Mouse (Mus musculus): ENCODE results near the gene Ifnlr1. TPM values are rescaled to one million over a fixed set of nuclear protein-coding genes. Genes with fewer than 3 reads are reported as not detected.

Gene Ifnlr1
- polyA plus RNA-seq, 2 experiments: 1.1 to 3.1 TPM

DNA sequence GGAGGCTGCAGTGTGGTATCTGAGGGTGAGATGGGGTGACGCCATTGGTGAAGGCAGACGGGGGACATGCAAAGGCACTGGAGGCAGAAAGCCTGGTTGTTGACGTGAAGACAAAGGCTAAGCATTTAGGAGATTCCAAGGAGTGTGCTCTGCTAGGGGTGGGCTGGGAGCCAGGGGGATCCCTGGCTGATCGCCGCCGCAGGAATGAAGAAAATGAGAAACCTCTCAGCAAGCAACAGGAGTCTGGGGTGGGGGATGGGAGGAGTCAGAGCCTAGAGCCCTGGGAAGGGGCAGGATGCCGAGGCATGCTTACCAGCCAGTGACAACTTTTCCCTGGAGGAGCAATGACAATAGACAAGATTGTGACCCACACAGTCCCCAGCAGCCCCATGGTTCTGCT lies 30.6 kb upstream of the Ifnlr1 start:
- Histone ChIP-seq H3K4me2 (replicated peaks; ENCODE audit: low read depth, low read length, severe bottlenecking) (peak overlapping the region; percentile 13; the same call in 1 of the 2 replicates), H3K27me3 (ENCODE audit: control insufficient read depth, insufficient read depth, low read length) (no peaks in the 10 kb centered on the region), H3K4me3 (replicated peaks; ENCODE audit: low read length) (no peak overlapping the region), H3K36me3 (ENCODE audit: control insufficient read depth, insufficient read depth, low read length) (no peaks in the 10 kb centered on the region), H3K9me3 (ENCODE audit: control insufficient read depth, low read length) (no peaks in the 10 kb centered on the region), H3K9ac (ENCODE audit: low read depth, low read length, severe bottlenecking) (no peak overlapping the region), H3K4me1 (ENCODE audit: control insufficient read depth, insufficient read depth, low read length) (peaks cover 49% of the 10 kb centered on the region), H3K27ac (replicated peaks; ENCODE audit: low read depth, low read length) (no peak overlapping the region)
- ATAC-seq (ENCODE audit: low FRiP score, low read depth): 0 out of 2 replicates have a peak, but pooled peaks have one; percentile 36
- WGBS: 19% methylated on average over 7 of the region's 7 CpGs
- peak; percentile 69 for DNase-seq (ENCODE audit: low spot score)
- no peak for TF ChIP-seq POLR2A (IDR thresholded peaks at IDR 0.05; ENCODE audit: borderline replicate concordance, extremely low read depth, insufficient read depth, insufficient read length)

GRCm38 (mm10) chr4:135656094-135656589 lies 29.9 kb upstream of the Ifnlr1 start:
- no peak overlapping the region for H3K9ac ChIP-seq (ENCODE audit: low read depth, low read length, severe bottlenecking)
- 23% methylated on average over 10 of the region's 10 CpGs for WGBS
- TF ChIP-seq POLR2A (IDR thresholded peaks at IDR 0.05; ENCODE audit: borderline replicate concordance, extremely low read depth, insufficient read depth, insufficient read length): no peak
- H3K4me2 ChIP-seq (replicated peaks; ENCODE audit: low read depth, low read length, severe bottlenecking): peak overlapping the region; percentile 13; the same call in 1 of the 2 replicates
- no peaks in the 10 kb centered on the region for H3K36me3 ChIP-seq (ENCODE audit: control insufficient read depth, insufficient read depth, low read length)
- peak; percentile 26 for DNase-seq (ENCODE audit: low spot score)
- no peak; the same call in 1 of the 2 replicates for ATAC-seq (ENCODE audit: low FRiP score, low read depth)
- H3K27me3 ChIP-seq (ENCODE audit: control insufficient read depth, insufficient read depth, low read length): no peaks in the 10 kb centered on the region
- H3K4me3 ChIP-seq (replicated peaks; ENCODE audit: low read length): no peak overlapping the region
- H3K27ac ChIP-seq (replicated peaks; ENCODE audit: low read depth, low read length): no peak overlapping the region
- peaks cover 51% of the 10 kb centered on the region for H3K4me1 ChIP-seq (ENCODE audit: control insufficient read depth, insufficient read depth, low read length)
- no peaks in the 10 kb centered on the region for H3K9me3 ChIP-seq (ENCODE audit: control insufficient read depth, low read length)

DNA sequence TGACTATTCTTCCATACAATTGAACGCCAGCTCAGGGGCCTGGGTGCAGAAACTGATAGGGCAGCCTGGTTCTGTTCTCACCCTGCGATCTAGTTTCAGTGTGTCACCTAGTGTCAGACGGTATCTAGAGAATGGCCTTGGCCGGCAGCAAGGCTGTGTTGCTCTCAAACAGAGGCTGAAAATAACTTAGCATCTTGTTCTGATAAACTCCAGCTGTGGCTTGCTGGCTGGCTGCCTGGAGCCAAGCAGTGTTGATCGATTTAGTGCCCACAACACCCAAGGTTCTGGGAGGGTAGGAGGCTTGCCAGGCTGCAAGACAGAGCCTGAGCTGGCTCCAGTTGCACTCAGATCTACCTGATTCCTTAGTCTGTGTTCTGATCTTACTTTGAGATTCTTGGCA lies 27.6 kb upstream of the Ifnlr1 start:
- 0 out of 2 replicates have a peak overlapping the region, but pooled peaks have one; percentile 10 for H3K4me2 ChIP-seq (replicated peaks; ENCODE audit: low read depth, low read length, severe bottlenecking)
- ATAC-seq (ENCODE audit: low FRiP score, low read depth) (peak; percentile 16; the same call in 1 of the 2 replicates), DNase-seq (ENCODE audit: low spot score) (peak; percentile 70)
- 29% methylated on average over 5 of the region's 5 CpGs for WGBS
- H3K4me3 ChIP-seq (replicated peaks; ENCODE audit: low read length): no peak overlapping the region
- no peak overlapping the region; the same call in 1 of the 2 replicates for H3K27ac ChIP-seq (replicated peaks; ENCODE audit: low read depth, low read length)
- H3K9ac ChIP-seq (ENCODE audit: low read depth, low read length, severe bottlenecking): no peak overlapping the region
- H3K27me3 ChIP-seq (ENCODE audit: control insufficient read depth, insufficient read depth, low read length): no peaks in the 10 kb centered on the region
- peaks cover 46% of the 10 kb centered on the region for H3K4me1 ChIP-seq (ENCODE audit: control insufficient read depth, insufficient read depth, low read length)
- no peaks in the 10 kb centered on the region for H3K9me3 ChIP-seq (ENCODE audit: control insufficient read depth, low read length)
- no peak for TF ChIP-seq POLR2A (IDR thresholded peaks at IDR 0.05; ENCODE audit: borderline replicate concordance, extremely low read depth, insufficient read depth, insufficient read length)
- H3K36me3 ChIP-seq (ENCODE audit: control insufficient read depth, insufficient read depth, low read length): no peaks in the 10 kb centered on the region

DNA sequence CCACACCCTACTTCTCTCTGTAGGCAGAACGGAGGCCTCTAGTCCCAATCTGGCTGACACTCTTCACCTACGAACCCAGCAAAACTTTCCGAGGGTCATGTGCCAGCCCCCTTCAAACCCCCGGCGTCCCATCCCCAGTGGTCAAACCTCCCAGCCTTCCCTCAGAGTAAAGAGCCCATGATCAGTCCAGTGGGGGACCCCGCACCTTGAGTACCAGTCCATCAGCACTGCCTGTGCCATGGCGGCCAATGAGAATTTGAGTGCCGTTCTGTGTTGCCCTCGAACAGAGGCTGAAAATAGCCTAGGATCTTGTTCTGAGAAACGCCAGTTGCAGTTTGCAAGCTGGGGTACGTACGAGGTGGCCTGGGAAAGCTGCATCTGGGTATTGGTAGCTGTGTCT lies 27.2 kb upstream of the Ifnlr1 start:
- no peaks in the 10 kb centered on the region for H3K27me3 ChIP-seq (ENCODE audit: control insufficient read depth, insufficient read depth, low read length)
- no peak overlapping the region; the same call in 1 of the 2 replicates for H3K27ac ChIP-seq (replicated peaks; ENCODE audit: low read depth, low read length)

GRCm38 (mm10) chr4:135661082-135661809 lies 24.8 kb upstream of the Ifnlr1 start:
- DNase-seq (ENCODE audit: low spot score): no peak
- 45% methylated on average over 6 of the region's 6 CpGs for WGBS
- H3K4me3 ChIP-seq (replicated peaks; ENCODE audit: low read length): no peak overlapping the region
- H3K4me2 ChIP-seq (replicated peaks; ENCODE audit: low read depth, low read length, severe bottlenecking): no peak overlapping the region
- H3K4me1 ChIP-seq (ENCODE audit: control insufficient read depth, insufficient read depth, low read length): peaks cover 24% of the 10 kb centered on the region
- no peaks in the 10 kb centered on the region for H3K9me3 ChIP-seq (ENCODE audit: control insufficient read depth, low read length)
- H3K9ac ChIP-seq (ENCODE audit: low read depth, low read length, severe bottlenecking): no peak overlapping the region
- H3K27ac ChIP-seq (replicated peaks; ENCODE audit: low read depth, low read length): no peak overlapping the region
- ATAC-seq (ENCODE audit: low FRiP score, low read depth): no peak
- no peaks in the 10 kb centered on the region for H3K36me3 ChIP-seq (ENCODE audit: control insufficient read depth, insufficient read depth, low read length)
- no peaks in the 10 kb centered on the region for H3K27me3 ChIP-seq (ENCODE audit: control insufficient read depth, insufficient read depth, low read length)
- no peak for TF ChIP-seq POLR2A (IDR thresholded peaks at IDR 0.05; ENCODE audit: borderline replicate concordance, extremely low read depth, insufficient read depth, insufficient read length)

More for the DNA sequence above, 27.2 kb upstream of the Ifnlr1 start:
- Histone ChIP-seq H3K4me2 (replicated peaks; ENCODE audit: low read depth, low read length, severe bottlenecking) (0 out of 2 replicates have a peak overlapping the region, but pooled peaks have one; percentile 10), H3K36me3 (ENCODE audit: control insufficient read depth, insufficient read depth, low read length) (no peaks in the 10 kb centered on the region), H3K4me3 (replicated peaks; ENCODE audit: low read length) (no peak overlapping the region), H3K9ac (ENCODE audit: low read depth, low read length, severe bottlenecking) (no peak overlapping the region), H3K9me3 (ENCODE audit: control insufficient read depth, low read length) (no peaks in the 10 kb centered on the region), H3K4me1 (ENCODE audit: control insufficient read depth, insufficient read depth, low read length) (peaks cover 42% of the 10 kb centered on the region)
- 77% methylated on average over 12 of the region's 12 CpGs for WGBS
- no peak for DNase-seq (ENCODE audit: low spot score)
- TF ChIP-seq POLR2A (IDR thresholded peaks at IDR 0.05; ENCODE audit: borderline replicate concordance, extremely low read depth, insufficient read depth, insufficient read length): no peak
- ATAC-seq (ENCODE audit: low FRiP score, low read depth): no peak
